Mouse (Mus musculus): Measurements from ENCODE around the gene Nt5c1a. TPM values are rescaled to one million over a fixed set of nuclear protein-coding genes. Genes with fewer than 3 reads are reported as not detected.

The Nt5c1a gene
- polyA plus RNA-seq, 1 experiment from 2014 or later = not detected

- WGBS = 10% methylated on average over 44 of the region's 44 CpGs
- Histone ChIP-seq H3K4me1 (peaks cover 21% of the 10 kb centered on the region), H3K4me3 (peak overlapping the region; percentile 61), H3K36me3 (replicated peaks) (no peaks in the 10 kb centered on the region), H3K27me3 (replicated peaks; ENCODE audit: low read depth, poor library complexity, severe bottlenecking) (peaks cover 91% of the 10 kb centered on the region), H3K9me3 (no peaks in the 10 kb centered on the region), H3K27ac (replicated peaks) (no peak overlapping the region)
- DNase-seq (ENCODE audit: low spot score) = peak; percentile 91
Observed at GRCm38 (mm10) chr4:123183239-123184056, 17.9 kb upstream of the Nt5c1a start.

DNA sequence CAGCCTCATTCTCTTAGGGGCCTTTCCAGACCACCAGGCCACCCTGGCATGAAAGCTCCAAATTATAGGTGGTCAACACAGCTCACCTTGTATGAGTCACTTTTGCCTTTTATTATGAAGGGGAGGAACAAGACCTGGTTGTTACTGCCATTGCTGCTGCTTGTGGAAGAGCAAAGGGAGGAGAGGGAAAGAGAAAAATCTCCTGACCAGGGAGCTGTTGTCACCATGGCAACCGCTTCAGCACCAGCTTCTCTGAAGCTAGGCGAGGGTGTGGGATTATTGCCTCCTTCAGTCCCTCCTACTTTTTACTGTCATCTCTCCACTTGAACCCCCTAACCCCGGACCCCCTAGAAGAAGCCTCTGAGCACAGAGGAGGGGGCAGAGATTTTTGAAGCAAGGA lies 16.5 kb upstream of the Nt5c1a start:
- WGBS = 47% methylated on average over 3 of the region's 3 CpGs
- H3K27me3 ChIP-seq (replicated peaks; ENCODE audit: low read depth, poor library complexity, severe bottlenecking) = peaks cover 97% of the 10 kb centered on the region
- peaks cover 21% of the 10 kb centered on the region for H3K4me1 ChIP-seq
- no peak for DNase-seq (ENCODE audit: low spot score)
- no peaks in the 10 kb centered on the region for H3K9me3 ChIP-seq
- no peaks in the 10 kb centered on the region for H3K36me3 ChIP-seq (replicated peaks)
- H3K27ac ChIP-seq (replicated peaks) = no peak overlapping the region
- no peak overlapping the region for H3K4me3 ChIP-seq

GRCm38 (mm10) chr4:123192336-123192735 lies 9.0 kb upstream of the Nt5c1a start:
- Histone ChIP-seq H3K4me3 (no peak overlapping the region), H3K9me3 (no peaks in the 10 kb centered on the region), H3K36me3 (replicated peaks) (no peaks in the 10 kb centered on the region), H3K27me3 (replicated peaks; ENCODE audit: low read depth, poor library complexity, severe bottlenecking) (peaks cover 74% of the 10 kb centered on the region), H3K4me1 (peaks cover 3% of the 10 kb centered on the region; the same call in 1 of the 2 replicates), H3K27ac (replicated peaks) (no peak overlapping the region)
- 86% methylated on average over 11 of the region's 11 CpGs for WGBS
- no peak for DNase-seq (ENCODE audit: low spot score)

DNA sequence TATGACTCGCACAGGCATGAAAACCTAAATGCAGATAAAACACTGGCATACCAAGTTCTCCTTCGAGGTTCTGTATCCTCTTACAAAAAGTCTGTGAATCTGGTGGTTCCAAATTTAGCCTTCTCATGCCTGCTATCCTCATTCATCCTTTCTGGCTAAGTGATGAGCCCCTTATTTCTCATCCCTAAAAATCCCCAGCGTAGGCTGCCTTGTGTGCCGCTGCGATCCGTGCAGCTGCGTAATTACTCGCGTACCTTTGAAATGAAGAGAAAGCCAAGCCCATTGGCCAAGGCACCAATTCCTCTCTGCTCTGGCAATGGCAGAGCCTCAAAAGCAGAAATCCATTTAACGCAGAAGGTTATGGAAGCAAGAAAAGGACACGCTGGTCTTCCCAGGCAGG lies 7.5 kb upstream of the Nt5c1a start:
- no peak for DNase-seq (ENCODE audit: low spot score)
- WGBS = 92% methylated on average over 11 of the region's 11 CpGs
- Histone ChIP-seq H3K27ac (replicated peaks) (no peak overlapping the region), H3K4me3 (no peak overlapping the region), H3K36me3 (replicated peaks) (no peaks in the 10 kb centered on the region), H3K4me1 (peaks cover 3% of the 10 kb centered on the region; the same call in 1 of the 2 replicates), H3K9me3 (no peaks in the 10 kb centered on the region), H3K27me3 (replicated peaks; ENCODE audit: low read depth, poor library complexity, severe bottlenecking) (peaks cover 76% of the 10 kb centered on the region)

DNA sequence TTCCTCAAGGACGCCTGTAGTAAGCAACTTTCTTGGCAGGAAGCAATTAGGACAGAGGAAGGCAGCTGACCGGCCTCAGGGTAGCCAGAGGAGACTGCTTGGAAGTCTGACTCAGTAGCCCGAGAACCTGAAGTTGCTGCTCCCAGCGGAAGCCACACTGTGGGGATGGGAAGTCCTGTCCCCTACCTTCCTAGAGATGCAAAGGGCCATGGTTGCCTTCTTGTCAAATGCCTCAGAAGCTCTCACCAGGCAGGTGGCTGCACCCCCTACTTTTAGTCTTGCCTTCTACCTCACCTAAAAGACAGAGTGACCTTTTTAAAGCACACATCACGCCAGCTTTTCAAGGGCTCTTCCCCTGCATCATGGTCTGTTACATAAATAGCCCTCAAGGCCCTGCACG lies 4.6 kb upstream of the Nt5c1a start:
- no peak for DNase-seq (ENCODE audit: low spot score)
- H3K27me3 ChIP-seq (replicated peaks; ENCODE audit: low read depth, poor library complexity, severe bottlenecking) = peaks cover 84% of the 10 kb centered on the region
- WGBS = 50% methylated on average over 6 of the region's 6 CpGs

DNA sequence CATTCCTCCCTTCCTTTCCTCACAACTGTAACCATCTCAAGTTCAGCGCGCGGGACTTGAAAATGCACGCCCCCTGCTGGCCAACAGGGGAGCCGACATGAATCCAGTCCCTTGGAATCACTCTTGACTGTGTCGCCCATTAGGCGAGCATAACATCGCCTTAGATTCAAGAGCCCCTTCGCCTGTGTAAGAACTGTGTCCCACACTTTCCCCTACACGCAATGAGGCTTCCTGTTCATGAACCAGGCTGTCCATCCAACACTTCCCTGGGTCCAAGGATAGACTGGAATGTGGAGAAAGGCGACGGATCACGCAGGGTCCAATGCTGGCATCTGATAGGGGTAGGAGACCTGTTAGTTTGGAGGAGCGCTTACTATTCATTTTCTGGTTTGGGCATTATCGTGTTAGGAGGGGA lies 526 bp upstream of the Nt5c1a start:
- Histone ChIP-seq H3K27ac (replicated peaks) (no peak overlapping the region), H3K36me3 (replicated peaks) (no peaks in the 10 kb centered on the region), H3K4me3 (peak overlapping the region; percentile 59), H3K27me3 (replicated peaks; ENCODE audit: low read depth, poor library complexity, severe bottlenecking) (peaks cover 91% of the 10 kb centered on the region), H3K4me1 (peaks cover 19% of the 10 kb centered on the region), H3K9me3 (no peaks in the 10 kb centered on the region)
- WGBS = 2% methylated on average over 15 of the region's 15 CpGs
- peak; percentile 84 for DNase-seq (ENCODE audit: low spot score)

More for the DNA sequence above, 4.6 kb upstream of the Nt5c1a start:
- H3K4me1 ChIP-seq = peaks cover 13% of the 10 kb centered on the region
- H3K4me3 ChIP-seq = no peak overlapping the region
- no peaks in the 10 kb centered on the region for H3K36me3 ChIP-seq (replicated peaks)
- no peak overlapping the region for H3K27ac ChIP-seq (replicated peaks)
- H3K9me3 ChIP-seq = no peaks in the 10 kb centered on the region

DNA sequence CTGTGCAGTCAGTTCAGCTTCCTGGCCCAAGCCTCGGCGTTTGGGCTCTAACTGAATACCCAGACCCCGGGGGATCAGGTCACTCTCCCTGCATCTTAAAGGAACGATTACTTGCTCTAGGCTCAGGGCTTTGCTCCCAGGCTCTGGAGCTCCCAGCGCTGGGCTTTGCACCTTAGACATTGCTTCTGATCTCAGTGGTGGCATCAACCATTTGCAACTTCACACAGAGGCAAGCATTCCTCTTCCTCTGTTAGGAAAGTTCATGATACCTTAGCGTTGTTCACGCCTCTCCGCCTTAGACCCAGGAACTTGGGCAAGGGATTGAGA lies 753 bp downstream of the Nt5c1a start:
- DNase-seq (ENCODE audit: low spot score) = no peak
- H3K27me3 ChIP-seq (replicated peaks; ENCODE audit: low read depth, poor library complexity, severe bottlenecking) = peaks cover 84% of the 10 kb centered on the region
- 7% methylated on average over 8 of the region's 8 CpGs for WGBS

DNA sequence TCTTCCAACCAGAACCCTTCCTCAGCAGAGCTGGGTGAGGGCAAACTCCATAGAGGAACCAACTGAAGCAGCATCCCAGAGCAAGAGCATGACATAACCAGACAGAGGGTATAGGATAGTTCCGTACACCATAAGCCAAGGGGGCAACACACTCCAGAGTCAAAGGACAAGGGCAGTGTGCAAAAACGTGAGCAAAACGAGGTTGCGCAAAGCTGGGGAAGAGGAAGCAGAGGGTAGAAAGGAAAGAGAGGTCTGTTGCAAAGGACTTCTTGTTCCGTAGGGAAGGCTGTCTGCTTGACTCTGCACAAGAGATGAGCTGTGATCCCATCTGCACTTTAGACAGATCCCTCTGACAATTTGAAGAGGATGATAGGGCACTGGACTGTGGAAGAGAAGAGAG lies 6.0 kb downstream of the Nt5c1a start:
- Histone ChIP-seq H3K27me3 (replicated peaks; ENCODE audit: low read depth, poor library complexity, severe bottlenecking) (peaks cover 64% of the 10 kb centered on the region), H3K36me3 (replicated peaks) (no peaks in the 10 kb centered on the region), H3K27ac (replicated peaks) (no peak overlapping the region), H3K9me3 (no peaks in the 10 kb centered on the region), H3K4me3 (no peak overlapping the region), H3K4me1 (no peaks in the 10 kb centered on the region)
- no peak for DNase-seq (ENCODE audit: low spot score)
- 79% methylated on average over 5 of the region's 5 CpGs for WGBS

More for the DNA sequence above, 753 bp downstream of the Nt5c1a start:
- Histone ChIP-seq H3K4me3 (peak overlapping the region; percentile 59), H3K27ac (replicated peaks) (no peak overlapping the region), H3K4me1 (peaks cover 16% of the 10 kb centered on the region), H3K36me3 (replicated peaks) (no peaks in the 10 kb centered on the region), H3K9me3 (no peaks in the 10 kb centered on the region)

- no peaks in the 10 kb centered on the region for H3K9me3 ChIP-seq
- H3K4me1 ChIP-seq = peaks cover 9% of the 10 kb centered on the region; the same call in 1 of the 2 replicates
- no peak for DNase-seq (ENCODE audit: low spot score)
- 56% methylated on average over 8 of the region's 8 CpGs for WGBS
- no peaks in the 10 kb centered on the region for H3K36me3 ChIP-seq (replicated peaks)
- peaks cover 36% of the 10 kb centered on the region; the same call in 1 of the 2 replicates for H3K27me3 ChIP-seq (replicated peaks; ENCODE audit: low read depth, poor library complexity, severe bottlenecking)
- no peak overlapping the region for H3K27ac ChIP-seq (replicated peaks)
- no peak overlapping the region for H3K4me3 ChIP-seq
Observed at GRCm38 (mm10) chr4:123210996-123211395, 9.7 kb downstream of the Nt5c1a start.

DNA sequence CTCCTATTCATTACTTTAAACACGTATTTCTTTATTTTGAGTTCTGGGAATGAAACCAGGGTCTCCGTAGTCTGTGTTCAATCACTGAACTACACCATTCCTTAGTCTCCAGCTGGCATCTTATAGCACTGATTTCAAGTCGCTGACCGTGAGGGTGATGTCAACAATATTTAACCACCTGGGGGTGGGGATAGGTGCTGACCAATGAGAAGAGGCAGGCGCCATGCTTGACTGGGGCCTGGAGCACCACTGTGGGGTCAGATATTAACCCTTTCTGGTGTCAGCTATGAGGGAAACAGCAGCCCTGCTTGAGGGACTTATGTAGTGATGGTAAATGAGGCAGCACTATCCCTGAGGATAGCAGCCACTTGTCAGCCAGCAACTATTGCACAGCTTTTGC lies 10.1 kb downstream of the Nt5c1a start:
- no peaks in the 10 kb centered on the region for H3K9me3 ChIP-seq
- H3K4me3 ChIP-seq = no peak overlapping the region
- H3K4me1 ChIP-seq = peaks cover 9% of the 10 kb centered on the region; the same call in 1 of the 2 replicates
- no peak overlapping the region for H3K27ac ChIP-seq (replicated peaks)
- 58% methylated on average over 5 of the region's 5 CpGs for WGBS
- H3K27me3 ChIP-seq (replicated peaks; ENCODE audit: low read depth, poor library complexity, severe bottlenecking) = peaks cover 36% of the 10 kb centered on the region; the same call in 1 of the 2 replicates
- DNase-seq (ENCODE audit: low spot score) = no peak
- H3K36me3 ChIP-seq (replicated peaks) = no peaks in the 10 kb centered on the region

DNA sequence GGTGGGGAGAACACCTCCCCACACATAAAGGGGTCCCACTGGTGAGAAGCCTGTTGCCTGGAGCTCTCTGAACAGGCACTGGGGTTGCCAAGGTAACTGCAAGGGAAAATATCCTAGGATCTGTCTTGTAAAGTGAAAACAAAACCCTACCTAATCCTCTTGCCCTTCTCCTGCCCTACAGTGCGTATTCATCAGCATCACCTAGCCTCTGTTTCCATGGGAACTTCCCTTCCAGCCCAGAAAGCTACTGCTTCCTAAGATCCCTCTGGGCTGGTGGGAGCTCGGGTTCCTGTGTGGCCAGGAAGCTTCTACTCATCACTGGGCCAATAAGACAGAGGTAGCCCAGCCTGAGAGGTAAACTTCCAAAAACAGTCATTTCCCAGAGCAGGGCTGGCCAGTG lies 11.0 kb downstream of the Nt5c1a start:
- WGBS = 55% methylated on average over 2 of the region's 2 CpGs
- Histone ChIP-seq H3K27ac (replicated peaks) (no peak overlapping the region), H3K36me3 (replicated peaks) (no peaks in the 10 kb centered on the region), H3K9me3 (no peaks in the 10 kb centered on the region), H3K4me1 (peaks cover 9% of the 10 kb centered on the region; the same call in 1 of the 2 replicates), H3K4me3 (no peak overlapping the region), H3K27me3 (replicated peaks; ENCODE audit: low read depth, poor library complexity, severe bottlenecking) (peaks cover 29% of the 10 kb centered on the region; the same call in 1 of the 2 replicates)
- DNase-seq (ENCODE audit: low spot score) = no peak

DNA sequence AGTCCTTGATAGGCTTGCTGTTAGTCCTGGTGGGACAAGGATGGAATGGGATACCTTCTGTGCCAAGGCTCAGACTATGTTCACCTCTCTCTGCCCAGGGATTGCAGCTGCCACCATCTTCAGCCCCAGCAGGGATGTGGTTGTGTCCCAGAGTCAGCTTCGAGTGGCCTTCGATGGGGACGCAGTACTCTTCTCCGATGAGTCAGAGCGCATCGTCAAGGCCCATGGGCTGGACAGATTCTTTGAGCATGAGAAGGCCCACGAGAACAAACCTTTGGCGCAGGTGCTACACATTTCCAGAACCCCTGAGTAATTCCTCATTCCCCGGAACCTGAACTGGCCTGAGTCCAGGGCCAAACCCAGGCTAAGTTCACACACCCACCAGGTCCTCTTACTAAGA lies 12.7 kb downstream of the Nt5c1a start:
- 94% methylated on average over 9 of the region's 9 CpGs for WGBS
- no peak for DNase-seq (ENCODE audit: low spot score)
- Histone ChIP-seq H3K9me3 (no peaks in the 10 kb centered on the region), H3K36me3 (replicated peaks) (no peaks in the 10 kb centered on the region), H3K4me3 (no peak overlapping the region), H3K27me3 (replicated peaks; ENCODE audit: low read depth, poor library complexity, severe bottlenecking) (peaks cover 29% of the 10 kb centered on the region), H3K4me1 (peaks cover 9% of the 10 kb centered on the region; the same call in 1 of the 2 replicates), H3K27ac (replicated peaks) (no peak overlapping the region)

DNA sequence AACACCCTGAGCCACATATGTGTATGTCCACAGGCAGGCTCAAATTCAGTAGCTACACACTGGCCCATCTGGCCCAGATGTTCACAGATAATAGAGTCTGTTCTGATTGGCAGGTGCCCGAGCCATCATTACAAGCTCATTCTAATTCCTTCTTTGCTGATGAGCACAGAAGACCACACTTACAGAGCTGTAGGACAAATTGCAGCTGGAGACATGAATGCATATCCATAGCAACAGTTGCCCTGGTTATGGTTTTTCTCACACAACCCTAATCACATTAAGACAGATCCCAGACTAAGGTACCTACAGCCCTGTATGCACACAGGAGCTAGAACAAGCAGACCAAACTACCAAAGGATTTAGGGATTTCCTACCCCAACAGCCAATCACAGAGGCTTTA lies 14.1 kb downstream of the Nt5c1a start:
- no peak for DNase-seq (ENCODE audit: low spot score)
- WGBS = 81% methylated on average over 1 of the region's 1 CpGs

More for the DNA sequence above, 14.1 kb downstream of the Nt5c1a start:
- no peaks in the 10 kb centered on the region for H3K9me3 ChIP-seq
- H3K4me3 ChIP-seq = no peak overlapping the region
- no peak overlapping the region for H3K27ac ChIP-seq (replicated peaks)
- no peaks in the 10 kb centered on the region for H3K36me3 ChIP-seq (replicated peaks)
- H3K27me3 ChIP-seq (replicated peaks; ENCODE audit: low read depth, poor library complexity, severe bottlenecking) = peaks cover 24% of the 10 kb centered on the region
- H3K4me1 ChIP-seq = peaks cover 12% of the 10 kb centered on the region
